Mouse (Mus musculus) lung, adult 18-20 months (tissue): Measurements from ENCODE around the gene Gm9774.

ENCODE experiments used
- DNase-seq, 2 experiments: peaks; one replicate each; pipeline ENCODE4 v3.0.0; 2022; ENCODE audit warnings: mixed read lengths in 2 of 2

The Gm9774 gene

DNA sequence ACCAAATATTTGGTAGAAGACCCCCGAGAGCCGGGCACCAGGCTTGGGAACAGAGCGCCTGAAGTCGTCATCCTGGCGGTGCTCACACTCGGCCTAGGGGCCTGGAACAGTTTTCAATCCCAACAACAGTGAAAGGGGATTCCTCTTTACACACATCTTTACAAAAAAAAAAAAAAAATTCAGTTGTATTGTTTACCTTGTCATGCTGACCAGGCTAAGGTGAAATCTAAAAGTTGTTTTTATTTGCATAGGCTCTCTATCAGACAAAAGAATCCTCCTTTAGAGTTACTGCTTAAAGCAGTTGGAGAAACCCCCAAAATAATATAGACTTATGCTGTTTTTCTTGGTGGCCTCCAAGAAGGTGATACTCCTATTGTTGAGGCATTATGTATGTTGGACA is at the start of gene Gm9774:
Gm9774 (minus strand) TSS at position 101 of the 400 bp plus-strand sequence.
- DNase-seq, result no peak

DNA sequence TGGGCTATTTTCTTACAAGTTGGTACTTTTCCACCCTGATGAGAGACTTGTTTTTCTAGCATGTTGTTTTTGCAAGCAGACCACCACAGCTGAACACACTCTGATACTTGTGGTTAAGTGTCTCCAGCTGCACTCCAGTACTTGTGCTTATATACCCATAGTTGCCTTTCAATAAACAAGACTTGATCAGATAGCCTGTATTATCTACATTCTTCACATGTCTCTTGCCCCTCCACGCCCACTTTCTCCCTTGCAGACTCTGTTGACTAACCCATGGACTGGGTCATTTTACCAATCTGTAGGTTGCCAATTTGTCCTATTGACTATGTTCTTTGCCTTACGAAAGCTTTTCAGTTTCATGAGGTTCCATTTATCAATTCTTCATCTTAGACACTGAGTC is 40.9 kb upstream of the Gm9774 start:
- no peak for DNase-seq

GRCm38 (mm10) chr3:92467424-92467823 is 38.2 kb upstream of the Gm9774 start:
- DNase-seq, result no peak

- DNase-seq, result no peak
Observed at GRCm38 (mm10) chr3:92466576-92466975, 37.4 kb upstream of the Gm9774 start.

DNA sequence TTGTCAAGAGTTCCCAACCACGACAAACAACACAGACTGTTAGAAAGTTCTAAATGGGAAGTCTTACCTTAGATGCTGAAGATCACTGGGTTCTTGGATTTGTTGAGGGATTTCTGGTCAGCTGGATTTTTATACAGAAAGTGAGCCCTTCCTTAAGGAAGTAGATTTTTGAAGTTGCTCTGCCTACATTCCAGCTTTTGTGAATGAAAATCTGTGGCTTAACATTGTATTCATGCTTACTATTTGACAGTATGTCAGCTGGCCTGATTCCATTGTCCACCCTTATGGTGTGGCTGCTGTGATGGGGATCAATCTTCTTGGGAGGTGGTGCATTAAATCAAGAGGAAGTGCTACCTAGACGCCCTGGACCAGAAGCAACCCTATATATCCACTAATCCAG is 29.4 kb upstream of the Gm9774 start, which contains the start of gene Sprr3:
Sprr3 (minus strand) TSS at position 101 of the 400 bp plus-strand sequence.
- no peak for DNase-seq

DNA sequence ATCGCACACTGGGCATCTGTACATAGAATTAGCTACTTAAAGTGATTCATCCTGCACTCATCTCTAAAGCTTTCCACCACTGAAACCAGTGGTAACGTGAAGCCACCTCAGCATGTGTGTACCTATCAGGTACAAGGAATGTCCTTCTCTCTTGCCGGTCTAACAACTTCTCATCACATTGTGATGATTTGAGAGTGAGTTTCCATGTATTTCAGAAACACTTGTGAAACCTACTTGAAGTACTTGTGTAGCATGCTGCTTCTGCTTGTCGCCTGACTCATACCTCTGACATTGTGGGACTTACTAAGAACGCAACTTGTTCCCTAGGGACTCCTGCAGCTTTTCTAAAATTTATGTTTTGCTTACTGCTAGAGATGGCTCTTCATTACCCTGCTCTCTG is 25.9 kb upstream of the Gm9774 start:
- DNase-seq, result no peak

DNA sequence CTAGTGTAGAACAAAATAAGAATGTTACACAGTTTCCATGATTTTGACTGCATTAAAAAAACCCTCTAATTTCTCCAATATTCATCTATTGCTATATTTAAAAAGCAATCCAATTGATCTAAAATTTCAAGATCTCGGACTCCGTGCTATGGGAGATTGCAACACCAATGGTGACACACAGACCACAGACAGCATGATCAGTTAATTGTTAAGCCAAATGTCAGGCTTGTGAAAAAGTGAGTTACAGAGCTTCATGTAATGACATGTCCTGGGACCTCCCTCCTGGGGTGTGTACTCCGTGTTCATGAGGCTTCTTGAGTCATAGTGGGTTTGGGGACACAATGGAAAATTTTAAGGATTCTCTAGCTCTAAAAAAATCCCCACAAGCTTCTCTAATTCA is 11.0 kb upstream of the Gm9774 start:
- no peak for DNase-seq

DNA sequence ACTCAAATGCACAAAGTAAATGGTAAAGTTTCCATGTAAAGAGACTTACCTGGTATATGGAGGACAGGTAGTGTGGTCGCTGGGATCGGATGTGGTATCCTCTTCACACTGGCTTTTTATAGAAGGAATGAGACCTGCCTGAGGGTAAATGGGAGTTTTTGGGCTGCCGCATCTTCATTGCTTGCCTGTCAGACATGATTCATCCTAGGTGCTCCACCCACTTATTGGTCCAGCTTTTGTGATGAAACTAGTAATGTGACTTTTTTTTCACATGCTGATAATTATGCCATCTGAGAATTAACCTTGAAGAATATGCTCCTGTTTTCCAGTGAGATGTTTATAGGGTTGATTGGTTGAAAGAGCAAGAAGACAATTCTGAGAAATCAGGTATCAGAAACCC is 9.5 kb upstream of the Gm9774 start, which contains the start of gene Sprr1b:
Sprr1b (minus strand) TSS at position 101 of the 400 bp plus-strand sequence.
- DNase-seq, result no peak

- DNase-seq, result no peak
Observed at GRCm38 (mm10) chr3:92432282-92432681, 3.1 kb upstream of the Gm9774 start, which contains the start of gene Sprr2k. Gene Sprr2k (plus strand): TSS chr3:92432582.

GRCm38 (mm10) chr3:92417782-92418181 is 11.4 kb downstream of the Gm9774 start, which contains the start of gene Sprr2j-ps:
Gene Sprr2j-ps (plus strand): TSS chr3:92418082.
- no peak for DNase-seq

GRCm38 (mm10) chr3:92407691-92408090 is 21.5 kb downstream of the Gm9774 start, which contains the start of gene Sprr2i:
Gene Sprr2i (plus strand): TSS chr3:92407991.
- no peak for DNase-seq

DNA sequence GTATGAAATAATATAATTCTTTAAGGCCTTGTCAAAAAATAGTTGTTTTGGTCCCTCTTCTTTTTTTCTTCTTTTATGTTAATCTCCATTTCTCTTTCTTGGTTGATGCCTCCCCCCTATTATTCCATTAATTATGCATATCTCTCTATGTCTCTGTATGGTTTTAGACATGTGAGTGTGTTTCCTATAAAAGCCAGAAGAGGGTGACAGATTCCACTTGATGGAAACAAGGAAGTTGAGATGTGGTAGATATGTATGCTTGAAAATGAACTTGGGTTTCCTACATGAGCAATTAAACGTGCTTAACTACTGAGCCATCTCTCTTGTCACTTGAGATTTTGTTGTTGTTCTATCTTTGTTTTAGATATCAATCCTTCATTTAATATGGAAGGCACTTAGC is 34.9 kb downstream of the Gm9774 start:
- DNase-seq, result no peak

- DNase-seq, result no peak
Observed at GRCm38 (mm10) chr3:92385385-92385784, 43.8 kb downstream of the Gm9774 start, which contains the start of gene Sprr2h. Gene Sprr2h (plus strand): TSS chr3:92385685.
